In the genomic region with DNA sequence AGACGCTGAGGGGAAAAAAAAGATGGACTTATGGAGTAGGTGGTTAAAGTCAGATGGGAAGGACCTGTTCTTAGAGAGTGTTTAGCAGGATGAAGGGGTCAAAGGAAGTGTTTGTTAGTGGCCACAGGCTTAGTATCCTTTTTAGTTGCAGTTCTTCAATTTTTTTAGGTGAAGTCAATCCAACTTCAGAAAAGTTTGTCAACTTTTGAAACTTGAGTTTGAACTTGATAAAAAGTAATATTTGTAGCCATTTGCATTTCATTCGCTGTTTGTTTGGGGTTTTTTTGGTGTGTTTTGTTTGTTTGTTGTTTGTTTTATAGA, we compare ENCODE assay signal across 8 mouse cellular contexts. TPM values are rescaled to one million over a fixed set of nuclear protein-coding genes. Genes with fewer than 3 reads are reported as not detected.
DNase-seq lines count a peak whose midpoint lies in the region; ATAC-seq and TF ChIP-seq lines count a peak whose summit lies in the region.

No protein-coding gene starts in this region.

- 65% methylated on average over 2 of the region's 2 CpGs for WGBS in embryonic facial prominence, embryonic 13.5 days
- WGBS in intestine, embryonic 14.5 days, result 45% methylated on average over 2 of the region's 2 CpGs
- WGBS in midbrain, postnatal 0 days, result 48% methylated on average over 2 of the region's 2 CpGs

- no peaks in the 10 kb centered on the region for H3K27me3 ChIP-seq in embryonic facial prominence, embryonic 13.5 days
- no peaks in the 10 kb centered on the region for H3K27me3 ChIP-seq in intestine, embryonic 14.5 days (replicated peaks; ENCODE audit: control insufficient read depth, insufficient read depth, low read length)
- H3K27me3 ChIP-seq in midbrain, postnatal 0 days (ENCODE audit: insufficient read depth, low read length), result no peaks in the 10 kb centered on the region

- peaks cover 9% of the 10 kb centered on the region; the same call in 1 of the 2 replicates for H3K36me3 ChIP-seq in embryonic facial prominence, embryonic 13.5 days
- no peaks in the 10 kb centered on the region for H3K36me3 ChIP-seq in intestine, embryonic 14.5 days (ENCODE audit: control insufficient read depth, insufficient read depth, low read length)
- peaks cover 3% of the 10 kb centered on the region; the same call in 1 of the 2 replicates for H3K36me3 ChIP-seq in midbrain, postnatal 0 days (ENCODE audit: insufficient read depth, low read length)

- peaks cover 15% of the 10 kb centered on the region for H3K4me1 ChIP-seq in embryonic facial prominence, embryonic 13.5 days
- peaks cover 7% of the 10 kb centered on the region for H3K4me1 ChIP-seq in intestine, embryonic 14.5 days (replicated peaks; ENCODE audit: control insufficient read depth, insufficient read depth, low read length)
- peaks cover 4% of the 10 kb centered on the region; the same call in 1 of the 2 replicates for H3K4me1 ChIP-seq in midbrain, postnatal 0 days (ENCODE audit: insufficient read depth, low read length)

- peak overlapping the region; percentile 87 for H3K4me2 ChIP-seq in embryonic facial prominence, embryonic 13.5 days
- H3K4me2 ChIP-seq in intestine, embryonic 14.5 days (ENCODE audit: low read length), result peak overlapping the region; percentile 75
- H3K4me2 ChIP-seq in midbrain, postnatal 0 days (ENCODE audit: low read depth, low read length, poor library complexity, severe bottlenecking), result peak overlapping the region; percentile 64

- H3K9me3 ChIP-seq in embryonic facial prominence, embryonic 13.5 days, result no peaks in the 10 kb centered on the region
- H3K9me3 ChIP-seq in intestine, embryonic 14.5 days (ENCODE audit: control insufficient read depth, low read length), result no peaks in the 10 kb centered on the region
- no peaks in the 10 kb centered on the region for H3K9me3 ChIP-seq in midbrain, postnatal 0 days (ENCODE audit: low read length)

- H3K4me3 ChIP-seq in layer of hippocampus, adult 2 months, result peak overlapping the region; percentile 98
- peak overlapping the region; percentile 94 for H3K4me3 ChIP-seq in embryonic facial prominence, embryonic 13.5 days
- H3K4me3 ChIP-seq in intestine, embryonic 14.5 days (ENCODE audit: low read depth, low read length), result peak overlapping the region; percentile 75
- peak overlapping the region; percentile 77 for H3K4me3 ChIP-seq in midbrain, postnatal 0 days (ENCODE audit: low read depth, low read length)

- H3K27ac ChIP-seq in layer of hippocampus, adult 2 months, result peak overlapping the region; percentile 94
- H3K27ac ChIP-seq in embryonic facial prominence, embryonic 13.5 days, result peak overlapping the region; percentile 95; the same call in 1 of the 2 replicates
- H3K27ac ChIP-seq in intestine, embryonic 14.5 days (ENCODE audit: low read depth), result peak overlapping the region; percentile 87; the same call in 1 of the 2 replicates
- no peak overlapping the region for H3K27ac ChIP-seq in midbrain, postnatal 0 days (ENCODE audit: low read depth, low read length)

- H3K9ac ChIP-seq in embryonic facial prominence, embryonic 13.5 days, result peak overlapping the region; percentile 85; the same call in 1 of the 2 replicates
- peak overlapping the region; percentile 66; the same call in 1 of the 2 replicates for H3K9ac ChIP-seq in intestine, embryonic 14.5 days (ENCODE audit: low read length)
- H3K9ac ChIP-seq in midbrain, postnatal 0 days (replicated peaks; ENCODE audit: low read length, poor library complexity, severe bottlenecking), result no peak overlapping the region

- DNase-seq in layer of hippocampus, adult 2 months (ENCODE audit: low spot score in 2 of 2), result no peak
- DNase-seq in layer of hippocampus, postnatal 25 days (ENCODE audit: extremely low spot score in 1 of 2, low spot score in 1 of 2), result no peak
- no peak for DNase-seq in intestine, embryonic 14.5 days (ENCODE audit: low spot score)
- DNase-seq in midbrain, postnatal 0 days (ENCODE audit: low spot score), result no peak
- DNase-seq in frontal cortex, postnatal 36 days (ENCODE audit: low spot score in 2 of 2), result no peak
- no peak for DNase-seq in adrenal gland, postnatal 14 days
- no peak for DNase-seq in MN1 (ENCODE audit: low spot score)

- TF ChIP-seq CTCF in layer of hippocampus, adult 2 months (conservative IDR thresholded peaks at IDR 0.05), result no peak
- TF ChIP-seq CTCF in midbrain, postnatal 0 days (IDR thresholded peaks at IDR 0.05), result no peak

- no peak for ATAC-seq in embryonic facial prominence, embryonic 13.5 days (ENCODE audit: insufficient number of reproducible peaks, insufficient read depth, low FRiP score, low TSS enrichment, low read depth)
- ATAC-seq in intestine, embryonic 14.5 days (replicated peaks; ENCODE audit: low FRiP score, low TSS enrichment, low read depth), result no peak
- no peak for ATAC-seq in midbrain, postnatal 0 days (ENCODE audit: low FRiP score)

RNA-seq across cellular contexts. Expression of a gene that starts 1.2 kb away (rescaled TPM):
- total RNA-seq in layer of hippocampus, adult 2 months (2021), result 10 to 100 TPM; 47.5 to 52.1 TPM
- 10 to 100 TPM; 45.3 to 52.1 TPM for total RNA-seq in layer of hippocampus, postnatal 25 days (2021)
- 13.8 and 15.1 TPM in 2 replicates for polyA plus RNA-seq in embryonic facial prominence, embryonic 13.5 days (2015; fragmentation: Nextera tagmentation; extraction: Ambion mirVana)
- polyA plus RNA-seq in intestine, embryonic 14.5 days (2014; fragmentation: Nextera tagmentation; extraction: Ambion mirVana), result 8.9 and 11.1 TPM in 2 replicates
- 32.3 and 36.0 TPM in 2 replicates for total RNA-seq in midbrain, postnatal 0 days (2014; rRNA removed)
- polyA plus RNA-seq in midbrain, postnatal 0 days (2015; fragmentation: Nextera tagmentation; extraction: Ambion mirVana), result 18.2 and 18.9 TPM in 2 replicates
- total RNA-seq in adrenal gland, postnatal 14 days (2021), result 80.4 and 93.0 TPM in 2 replicates
